Mouse (Mus musculus) midbrain, embryonic 14.5 days (tissue): Measurements from ENCODE around the gene Mosmo. TPM values are rescaled to one million over a fixed set of nuclear protein-coding genes. Genes with fewer than 3 reads are reported as not detected.

ENCODE experiments used
- ATAC-seq: fragments of 200-750 bp; cut with Nextera tagmentation; 2 replicates; pipeline ENCODE4 v1.8.0; 2017; ENCODE audit warnings: moderate number of reproducible peaks, moderate library complexity; ENCODE audit not compliant: low FRiP score, low TSS enrichment
- DNase-seq: peaks from one replicate; pipeline ENCODE4 v3.0.0-alpha.2; 2015
- H3K27ac ChIP-seq: fragments of 300-500 bp; sonication (generic); replicated peaks from 2 replicates; pipeline ENCODE4 v1.5.1; 2014; ENCODE audit warnings: mild to moderate bottlenecking, low read depth, low read length, moderate library complexity
- H3K27me3 ChIP-seq: fragments of 300-500 bp; sonication (generic); 2 replicates; pipeline ENCODE4 v1.6.1; 2014; ENCODE audit warnings: low read length, control low read depth, mixed read lengths; ENCODE audit not compliant: control insufficient read depth, insufficient read depth
- H3K36me3 ChIP-seq: fragments of 300-500 bp; sonication (generic); 2 replicates; pipeline ENCODE4 v1.6.1; 2014; ENCODE audit warnings: low read length, control low read depth; ENCODE audit not compliant: control insufficient read depth, insufficient read depth
- H3K4me1 ChIP-seq: fragments of 300-500 bp; sonication (generic); 2 replicates; pipeline ENCODE4 v1.6.1; 2014; ENCODE audit warnings: mild to moderate bottlenecking, antibody characterized with exemption, low read length, control low read depth; ENCODE audit not compliant: control insufficient read depth, insufficient read depth
- H3K4me2 ChIP-seq: fragments of 300-500 bp; sonication (generic); 2 replicates; pipeline ENCODE4 v1.6.1; 2014; ENCODE audit warnings: mild to moderate bottlenecking, low read length, moderate library complexity
- H3K4me3 ChIP-seq: fragments of 300-500 bp; sonication (generic); replicated peaks from 2 replicates; pipeline ENCODE4 v1.5.1; 2014; ENCODE audit warnings: low read depth, low read length
- H3K9ac ChIP-seq: fragments of 300-500 bp; sonication (generic); replicated peaks from 2 replicates; pipeline ENCODE4 v1.6.1; 2014; ENCODE audit warnings: mild to moderate bottlenecking, low read length, moderate library complexity
- H3K9me3 ChIP-seq: fragments of 300-500 bp; sonication (generic); 2 replicates; pipeline ENCODE4 v1.6.1; 2016; ENCODE audit warnings: low read length, control low read depth, mixed read lengths; ENCODE audit not compliant: control insufficient read depth
- WGBS: fragments of 180-500 bp; shearing (Covaris S2); extraction: QIAGEN DNeasy Blood & Tissue Kit; methylation state at CpG from one replicate; pipeline ENCODE4 v1.1.7; 2014; 5-methylcytosine and 5-hydroxymethylcytosine counted together
- polyA plus RNA-seq: library from polyadenylated mRNA; unstranded; fragments of >200 nt; fragmentation: Nextera tagmentation; extraction: Ambion mirVana; gene quantifications from 2 replicates; pipeline ENCODE4 v1.2.1, GENCODE M21; 2014

Mosmo gene
- polyA plus RNA-seq, 1 experiment from 2014 or later, result 15.7 TPM

- Histone ChIP-seq H3K9ac (no peak within 1 kb of the TSS), H3K4me3 (no peak within 1 kb of the TSS), H3K27me3 (no peaks in the 10 kb centered on the region), H3K27ac (no peak within 1 kb of the TSS), H3K36me3 (no peaks in the 10 kb centered on the region), H3K9me3 (no peaks in the 10 kb centered on the region), H3K4me1 (no peaks in the 10 kb centered on the region), H3K4me2 (no peak within 1 kb of the TSS)
- DNase-seq (peak; percentile 90), ATAC-seq (peak; percentile 53; the same call in 1 of the 2 replicates)
- WGBS, result 26% methylated on average over 14 of the region's 14 CpGs
These were observed 7.1 kb upstream of the Mosmo start, which contains the start of gene Pdzd9 for GRCm38 (mm10) chr7:120670153-120670875. Gene Pdzd9, minus strand, starts transcription at chr7:120670343.

- ATAC-seq (no peak), DNase-seq (no peak)
- Histone ChIP-seq H3K9ac (no peak overlapping the region), H3K4me3 (no peak overlapping the region), H3K27ac (no peak overlapping the region), H3K4me2 (no peak overlapping the region), H3K4me1 (peaks cover 2% of the 10 kb centered on the region; the same call in 1 of the 2 replicates), H3K36me3 (no peaks in the 10 kb centered on the region), H3K27me3 (no peaks in the 10 kb centered on the region), H3K9me3 (no peaks in the 10 kb centered on the region)
- 71% methylated on average over 2 of the region's 2 CpGs for WGBS
These were observed 6.1 kb upstream of the Mosmo start for GRCm38 (mm10) chr7:120671271-120671670.

- Histone ChIP-seq H3K4me1 (peaks cover 24% of the 10 kb centered on the region), H3K9ac (peak overlapping the region; percentile 88), H3K36me3 (no peaks in the 10 kb centered on the region), H3K4me3 (peak overlapping the region; percentile 91), H3K4me2 (peak overlapping the region; percentile 83), H3K27ac (peak overlapping the region; percentile 69), H3K9me3 (no peaks in the 10 kb centered on the region), H3K27me3 (no peaks in the 10 kb centered on the region)
- ATAC-seq (peak; percentile 56; the same call in 1 of the 2 replicates), DNase-seq (peak; percentile 58)
- 2% methylated on average over 42 of the region's 42 CpGs for WGBS
These were observed 530 bp downstream of the Mosmo start for GRCm38 (mm10) chr7:120677764-120678531.

GRCm38 (mm10) chr7:120679023-120679422 lies 1.6 kb downstream of the Mosmo start:
- Histone ChIP-seq H3K4me3 (peak overlapping the region; percentile 91), H3K27me3 (no peaks in the 10 kb centered on the region), H3K9me3 (no peaks in the 10 kb centered on the region), H3K27ac (no peak overlapping the region), H3K4me1 (peaks cover 24% of the 10 kb centered on the region), H3K36me3 (no peaks in the 10 kb centered on the region), H3K4me2 (peak overlapping the region; percentile 83), H3K9ac (no peak overlapping the region; the same call in 1 of the 2 replicates)
- DNase-seq, result no peak
- 68% methylated on average over 8 of the region's 8 CpGs for WGBS
- ATAC-seq, result no peak

- no peak overlapping the region for H3K4me3 ChIP-seq
These were observed 4.6 kb downstream of the Mosmo start for GRCm38 (mm10) chr7:120682002-120682401.

GRCm38 (mm10) chr7:120684731-120685161 lies 7.3 kb downstream of the Mosmo start:
- no peak overlapping the region for H3K9ac ChIP-seq
- no peaks in the 10 kb centered on the region for H3K9me3 ChIP-seq
- DNase-seq, result no peak
- no peaks in the 10 kb centered on the region for H3K36me3 ChIP-seq
- no peak overlapping the region for H3K27ac ChIP-seq
- no peaks in the 10 kb centered on the region for H3K27me3 ChIP-seq
- H3K4me3 ChIP-seq, result no peak overlapping the region
- ATAC-seq, result no peak
- WGBS, result 94% methylated on average over 2 of the region's 2 CpGs
- H3K4me1 ChIP-seq, result 0 out of 2 replicates have a peak, but pooled peaks cover 7% of the 10 kb centered on the region
- H3K4me2 ChIP-seq, result no peak overlapping the region

More at GRCm38 (mm10) chr7:120682002-120682401, 4.6 kb downstream of the Mosmo start:
- no peak for DNase-seq
- Histone ChIP-seq H3K4me1 (peaks cover 19% of the 10 kb centered on the region), H3K36me3 (no peaks in the 10 kb centered on the region), H3K27me3 (no peaks in the 10 kb centered on the region), H3K4me2 (no peak overlapping the region), H3K27ac (no peak overlapping the region), H3K9me3 (no peaks in the 10 kb centered on the region), H3K9ac (no peak overlapping the region)
- WGBS, result 89% methylated on average over 4 of the region's 4 CpGs
- no peak for ATAC-seq

GRCm38 (mm10) chr7:120685227-120685626 lies 7.8 kb downstream of the Mosmo start:
- Histone ChIP-seq H3K36me3 (no peaks in the 10 kb centered on the region), H3K4me1 (0 out of 2 replicates have a peak, but pooled peaks cover 4% of the 10 kb centered on the region), H3K9me3 (no peaks in the 10 kb centered on the region), H3K9ac (no peak overlapping the region), H3K4me3 (no peak overlapping the region), H3K4me2 (no peak overlapping the region), H3K27ac (no peak overlapping the region), H3K27me3 (no peaks in the 10 kb centered on the region)
- DNase-seq (no peak), ATAC-seq (no peak)
- 93% methylated on average over 6 of the region's 6 CpGs for WGBS

GRCm38 (mm10) chr7:120690634-120691033 lies 13.2 kb downstream of the Mosmo start:
- H3K4me2 ChIP-seq, result no peak overlapping the region
- no peaks in the 10 kb centered on the region for H3K4me1 ChIP-seq
- DNase-seq (no peak), ATAC-seq (no peak)
- no peaks in the 10 kb centered on the region for H3K27me3 ChIP-seq
- WGBS, result 76% methylated on average over 4 of the region's 4 CpGs
- H3K4me3 ChIP-seq, result no peak overlapping the region
- no peaks in the 10 kb centered on the region for H3K9me3 ChIP-seq
- H3K27ac ChIP-seq, result no peak overlapping the region
- H3K36me3 ChIP-seq, result 0 out of 2 replicates have a peak, but pooled peaks cover 3% of the 10 kb centered on the region
- no peak overlapping the region for H3K9ac ChIP-seq
